Mouse (Mus musculus) kidney, adult 2 months (tissue): Measurements from ENCODE around the gene Pak1.

Source experiments
- CTCF ChIP-seq: fragments of 200-500 bp; conservative IDR thresholded peaks from 2 replicates; pipeline ENCODE4 v1.5.1; 2011; ENCODE audit warnings: low read depth, mild to moderate bottlenecking, control low read depth, low read length, moderate library complexity, mixed read lengths; ENCODE audit not compliant: insufficient read depth, insufficient read length
- POLR2A ChIP-seq: fragments of 200-500 bp; IDR thresholded peaks from one replicate; pipeline ENCODE4 v1.6.1; 2011; ENCODE audit warnings: low read depth, low read length, control low read depth

GRCm38 (mm10) chr7:97863512-97863911 is 75.2 kb downstream of the Pak1 start:
- TF ChIP-seq CTCF (no peak), POLR2A (no peak)
